Mouse (Mus musculus): ENCODE results near the gene Acot7.

Acot7 gene

GRCm38 (mm10) chr4:152182205-152182604, 4.3 kb downstream of the Acot7 start:
- no peak for DNase-seq

GRCm38 (mm10) chr4:152184353-152185035, 6.6 kb downstream of the Acot7 start:
- peak; percentile 20 to 22 for DNase-seq

- DNase-seq: no peak
These were observed 7.2 kb downstream of the Acot7 start for GRCm38 (mm10) chr4:152185137-152185509.

GRCm38 (mm10) chr4:152185510-152186204, 7.7 kb downstream of the Acot7 start:
- DNase-seq: peak in 1 of 2 experiments; percentile 14

- no peak for DNase-seq
These were observed 8.5 kb downstream of the Acot7 start for GRCm38 (mm10) chr4:152186205-152187082.

GRCm38 (mm10) chr4:152187142-152187541, 9.2 kb downstream of the Acot7 start:
- DNase-seq: no peak

- no peak for DNase-seq
These were observed 10.7 kb downstream of the Acot7 start for GRCm38 (mm10) chr4:152188651-152189050.

- no peak for DNase-seq
These were observed 11.1 kb downstream of the Acot7 start for GRCm38 (mm10) chr4:152189071-152189470.

GRCm38 (mm10) chr4:152189691-152190090, 11.8 kb downstream of the Acot7 start:
- no peak for DNase-seq

- no peak for DNase-seq
These were observed 12.2 kb downstream of the Acot7 start for GRCm38 (mm10) chr4:152190096-152190653.

GRCm38 (mm10) chr4:152190701-152191100, 12.8 kb downstream of the Acot7 start:
- no peak for DNase-seq

GRCm38 (mm10) chr4:152192569-152192968, 14.6 kb downstream of the Acot7 start:
- DNase-seq: no peak

- peak; percentile 46 to 47 for DNase-seq
These were observed 16.7 kb downstream of the Acot7 start for GRCm38 (mm10) chr4:152194476-152195175.

GRCm38 (mm10) chr4:152196276-152196675, 18.3 kb downstream of the Acot7 start:
- no peak for DNase-seq

GRCm38 (mm10) chr4:152197545-152197944, 19.6 kb downstream of the Acot7 start:
- DNase-seq: no peak

- DNase-seq: peak in 1 of 2 experiments; percentile 42
These were observed 21.7 kb downstream of the Acot7 start for GRCm38 (mm10) chr4:152199617-152200016.

- no peak for DNase-seq
These were observed 23.6 kb downstream of the Acot7 start for GRCm38 (mm10) chr4:152201492-152201891.

- peak; percentile 25 to 58 for DNase-seq
These were observed 24.5 kb downstream of the Acot7 start for GRCm38 (mm10) chr4:152202418-152202817.

GRCm38 (mm10) chr4:152202905-152203304, 25.0 kb downstream of the Acot7 start:
- DNase-seq: no peak

GRCm38 (mm10) chr4:152204663-152205062, 26.7 kb downstream of the Acot7 start:
- DNase-seq: no peak

- no peak for DNase-seq
These were observed 28.3 kb downstream of the Acot7 start for GRCm38 (mm10) chr4:152206199-152206598.

GRCm38 (mm10) chr4:152209623-152210022, 31.7 kb downstream of the Acot7 start:
- no peak for DNase-seq

All from kidney, postnatal 36 days (tissue).